Mouse (Mus musculus): ENCODE measurements around the gene 4933425L06Rik.
A peak's percentile ranks its signal among the peaks of the same experiment; 100 is the strongest.

Gene 4933425L06Rik

GRCm38 (mm10) chr13:105081862-105082261, at the start of gene 4933425L06Rik:
4933425L06Rik (plus strand) TSS chr13:105082122.
- DNase-seq: no peak

GRCm38 (mm10) chr13:105037816-105038215, 44.1 kb upstream of the 4933425L06Rik start:
- DNase-seq: no peak

- DNase-seq: no peak
Observed at GRCm38 (mm10) chr13:105038334-105038733, 43.6 kb upstream of the 4933425L06Rik start.

GRCm38 (mm10) chr13:105043882-105044281, 38.0 kb upstream of the 4933425L06Rik start:
- no peak for DNase-seq

GRCm38 (mm10) chr13:105047377-105047776, 34.5 kb upstream of the 4933425L06Rik start:
- DNase-seq: no peak

- no peak for DNase-seq
Observed at GRCm38 (mm10) chr13:105048662-105049061, 33.3 kb upstream of the 4933425L06Rik start.

GRCm38 (mm10) chr13:105051432-105051831, 30.5 kb upstream of the 4933425L06Rik start:
- no peak for DNase-seq

- no peak for DNase-seq
Observed at GRCm38 (mm10) chr13:105053618-105054017, 28.3 kb upstream of the 4933425L06Rik start.

- peak; percentile 33 to 57 for DNase-seq
Observed at GRCm38 (mm10) chr13:105054181-105054940, 27.6 kb upstream of the 4933425L06Rik start, which contains the start of gene Rgs7bp. Rgs7bp (minus strand) TSS chr13:105054930.

- no peak for DNase-seq
Observed at GRCm38 (mm10) chr13:105054941-105055309, 27.0 kb upstream of the 4933425L06Rik start.

GRCm38 (mm10) chr13:105055374-105055773, 26.5 kb upstream of the 4933425L06Rik start:
- DNase-seq: peak; percentile 4 to 31

GRCm38 (mm10) chr13:105066119-105066518, 15.8 kb upstream of the 4933425L06Rik start:
- no peak for DNase-seq

GRCm38 (mm10) chr13:105066890-105067845, 14.8 kb upstream of the 4933425L06Rik start:
- DNase-seq: no peak

- DNase-seq: no peak
Observed at GRCm38 (mm10) chr13:105089276-105089675, 7.4 kb downstream of the 4933425L06Rik start.

GRCm38 (mm10) chr13:105096316-105096715, 14.4 kb downstream of the 4933425L06Rik start:
- DNase-seq: no peak

- no peak for DNase-seq
Observed at GRCm38 (mm10) chr13:105100705-105101104, 18.8 kb downstream of the 4933425L06Rik start.

GRCm38 (mm10) chr13:105104385-105104784, 22.5 kb downstream of the 4933425L06Rik start:
- DNase-seq: no peak

GRCm38 (mm10) chr13:105111599-105111998, 29.7 kb downstream of the 4933425L06Rik start:
- no peak for DNase-seq

- DNase-seq: no peak
Observed at GRCm38 (mm10) chr13:105121617-105122016, 39.7 kb downstream of the 4933425L06Rik start.

GRCm38 (mm10) chr13:105122092-105122491, 40.2 kb downstream of the 4933425L06Rik start:
- no peak for DNase-seq

GRCm38 (mm10) chr13:105130080-105130479, 48.2 kb downstream of the 4933425L06Rik start:
- no peak for DNase-seq

- no peak for DNase-seq
Observed at GRCm38 (mm10) chr13:105132370-105132769, 50.4 kb downstream of the 4933425L06Rik start.

GRCm38 (mm10) chr13:105132776-105133175, 50.9 kb downstream of the 4933425L06Rik start:
- DNase-seq: no peak
